Mouse (Mus musculus) heart, embryonic 10.5 days (tissue): ENCODE results near the gene Eml4. TPM values are rescaled to one million over a fixed set of nuclear protein-coding genes. Genes with fewer than 3 reads are reported as not detected.

Source experiments
- DNase-seq: peaks from one replicate; pipeline ENCODE4 v3.0.0-alpha.2; 2017; ENCODE audit warnings: low spot score
- H3K27ac ChIP-seq: fragments of 300-500 bp; sonication (generic); 2 replicates; pipeline ENCODE4 v1.5.1; 2016; ENCODE audit warnings: mild to moderate bottlenecking
- H3K27me3 ChIP-seq: fragments of 300-500 bp; sonication (generic); 2 replicates; pipeline ENCODE4 v1.6.1; 2016; ENCODE audit warnings: mild to moderate bottlenecking; ENCODE audit not compliant: poor library complexity, insufficient read depth, severe bottlenecking
- H3K36me3 ChIP-seq: fragments of 300-500 bp; sonication (generic); 2 replicates; pipeline ENCODE4 v1.6.1; 2016; ENCODE audit warnings: mild to moderate bottlenecking, moderate library complexity
- H3K4me1 ChIP-seq: fragments of 300-500 bp; sonication (generic); 2 replicates; pipeline ENCODE4 v1.6.1; 2016; ENCODE audit warnings: mild to moderate bottlenecking
- H3K4me3 ChIP-seq: fragments of 300-500 bp; sonication (generic); 2 replicates; pipeline ENCODE4 v1.5.1; 2016; ENCODE audit warnings: mild to moderate bottlenecking, moderate library complexity
- H3K9me3 ChIP-seq: fragments of 300-500 bp; sonication (generic); 2 replicates; pipeline ENCODE4 v1.6.1; 2016; ENCODE audit warnings: mild to moderate bottlenecking, moderate library complexity
- whole genome bisulfite sequencing: fragments of 180-500 bp; shearing (Covaris S2); methylation state at CpG from one replicate; pipeline ENCODE4 v1.1.7; 2016; 5-methylcytosine and 5-hydroxymethylcytosine counted together
- polyA plus RNA-seq: library from polyadenylated mRNA; unstranded; fragments of >200 nt; fragmentation: Nextera tagmentation; extraction: Ambion mirVana; gene quantifications from 2 replicates; pipeline ENCODE4 v1.2.1, GENCODE M21; 2016

Gene Eml4
- polyA plus RNA-seq, 1 experiment from 2014 or later, result 37.3 TPM

GRCm38 (mm10) chr17:83443406-83443805, 92.7 kb downstream of the Eml4 start:
- Histone ChIP-seq H3K4me1 (no peaks in the 10 kb centered on the region; the same call in 1 of the 2 replicates), H3K4me3 (no peak overlapping the region), H3K9me3 (no peaks in the 10 kb centered on the region), H3K27ac (no peak overlapping the region), H3K27me3 (no peaks in the 10 kb centered on the region), H3K36me3 (peaks cover 43% of the 10 kb centered on the region)
- WGBS, result 92% methylated on average over 4 of the region's 4 CpGs
- no peak for DNase-seq

GRCm38 (mm10) chr17:83449583-83449982, 98.9 kb downstream of the Eml4 start:
- no peak for DNase-seq
- WGBS, result 78% methylated on average over 2 of the region's 2 CpGs
- peaks cover 81% of the 10 kb centered on the region for H3K36me3 ChIP-seq
- H3K4me3 ChIP-seq, result no peak overlapping the region
- no peaks in the 10 kb centered on the region for H3K4me1 ChIP-seq
- H3K27ac ChIP-seq, result no peak overlapping the region
- H3K9me3 ChIP-seq, result no peaks in the 10 kb centered on the region
- no peaks in the 10 kb centered on the region for H3K27me3 ChIP-seq

GRCm38 (mm10) chr17:83451367-83451766, 100.6 kb downstream of the Eml4 start:
- no peak for DNase-seq
- Histone ChIP-seq H3K27ac (no peak overlapping the region), H3K9me3 (no peaks in the 10 kb centered on the region), H3K36me3 (peaks cover 84% of the 10 kb centered on the region), H3K4me1 (no peaks in the 10 kb centered on the region), H3K27me3 (no peaks in the 10 kb centered on the region), H3K4me3 (no peak overlapping the region)
- 84% methylated on average over 8 of the region's 8 CpGs for WGBS

GRCm38 (mm10) chr17:83451796-83452195, 101.1 kb downstream of the Eml4 start:
- Histone ChIP-seq H3K36me3 (peaks cover 84% of the 10 kb centered on the region), H3K27me3 (no peaks in the 10 kb centered on the region)

GRCm38 (mm10) chr17:83452451-83452850, 101.7 kb downstream of the Eml4 start:
- H3K4me1 ChIP-seq, result no peaks in the 10 kb centered on the region
- H3K9me3 ChIP-seq, result no peaks in the 10 kb centered on the region
- no peak overlapping the region for H3K27ac ChIP-seq
- 96% methylated on average over 8 of the region's 8 CpGs for WGBS
- DNase-seq, result no peak
- peaks cover 86% of the 10 kb centered on the region for H3K36me3 ChIP-seq
- no peak overlapping the region for H3K4me3 ChIP-seq
- no peaks in the 10 kb centered on the region for H3K27me3 ChIP-seq

More at GRCm38 (mm10) chr17:83451796-83452195, 101.1 kb downstream of the Eml4 start:
- Histone ChIP-seq H3K27ac (no peak overlapping the region), H3K4me1 (no peaks in the 10 kb centered on the region), H3K4me3 (no peak overlapping the region), H3K9me3 (no peaks in the 10 kb centered on the region)
- WGBS, result 93% methylated on average over 3 of the region's 3 CpGs
- no peak for DNase-seq

- Histone ChIP-seq H3K36me3 (peaks cover 92% of the 10 kb centered on the region), H3K4me3 (no peak overlapping the region), H3K4me1 (no peaks in the 10 kb centered on the region), H3K9me3 (no peaks in the 10 kb centered on the region), H3K27me3 (no peaks in the 10 kb centered on the region), H3K27ac (no peak overlapping the region)
- DNase-seq, result no peak
- 87% methylated on average over 5 of the region's 5 CpGs for WGBS
These were observed 102.9 kb downstream of the Eml4 start for GRCm38 (mm10) chr17:83453587-83453986.

- no peaks in the 10 kb centered on the region for H3K4me1 ChIP-seq
- H3K4me3 ChIP-seq, result no peak overlapping the region
- WGBS, result 85% methylated on average over 1 of the region's 1 CpGs
- peaks cover 84% of the 10 kb centered on the region for H3K36me3 ChIP-seq
- no peak overlapping the region for H3K27ac ChIP-seq
- no peaks in the 10 kb centered on the region for H3K27me3 ChIP-seq
- DNase-seq, result no peak
- no peaks in the 10 kb centered on the region for H3K9me3 ChIP-seq
These were observed 106.5 kb downstream of the Eml4 start for GRCm38 (mm10) chr17:83457271-83457670.

GRCm38 (mm10) chr17:83465969-83466368, 115.2 kb downstream of the Eml4 start:
- H3K27me3 ChIP-seq, result no peaks in the 10 kb centered on the region
- peaks cover 78% of the 10 kb centered on the region for H3K36me3 ChIP-seq
- no peaks in the 10 kb centered on the region for H3K4me1 ChIP-seq
- no peak overlapping the region for H3K4me3 ChIP-seq
- no peaks in the 10 kb centered on the region for H3K9me3 ChIP-seq
- no peak overlapping the region for H3K27ac ChIP-seq
- WGBS, result 91% methylated on average over 5 of the region's 5 CpGs
- no peak for DNase-seq

GRCm38 (mm10) chr17:83466697-83467251, 116.0 kb downstream of the Eml4 start:
- WGBS, result 78% methylated on average over 6 of the region's 6 CpGs
- DNase-seq, result no peak

GRCm38 (mm10) chr17:83469586-83469985, 118.9 kb downstream of the Eml4 start:
- no peaks in the 10 kb centered on the region for H3K27me3 ChIP-seq
- H3K27ac ChIP-seq, result no peak overlapping the region
- H3K36me3 ChIP-seq, result peaks cover 74% of the 10 kb centered on the region
- no peak for DNase-seq
- WGBS, result 99% methylated on average over 2 of the region's 2 CpGs
- H3K4me1 ChIP-seq, result no peaks in the 10 kb centered on the region
- no peaks in the 10 kb centered on the region for H3K9me3 ChIP-seq
- no peak overlapping the region for H3K4me3 ChIP-seq

More at GRCm38 (mm10) chr17:83466697-83467251, 116.0 kb downstream of the Eml4 start:
- H3K36me3 ChIP-seq, result peaks cover 71% of the 10 kb centered on the region
- H3K4me1 ChIP-seq, result no peaks in the 10 kb centered on the region
- no peak overlapping the region for H3K27ac ChIP-seq
- no peak overlapping the region for H3K4me3 ChIP-seq
- no peaks in the 10 kb centered on the region for H3K27me3 ChIP-seq
- no peaks in the 10 kb centered on the region for H3K9me3 ChIP-seq

GRCm38 (mm10) chr17:83477089-83477488, 126.4 kb downstream of the Eml4 start:
- WGBS, result 94% methylated on average over 12 of the region's 12 CpGs
- peaks cover 92% of the 10 kb centered on the region for H3K36me3 ChIP-seq
- no peak overlapping the region for H3K27ac ChIP-seq
- H3K27me3 ChIP-seq, result no peaks in the 10 kb centered on the region
- no peaks in the 10 kb centered on the region for H3K9me3 ChIP-seq
- H3K4me1 ChIP-seq, result no peaks in the 10 kb centered on the region
- no peak overlapping the region for H3K4me3 ChIP-seq
- DNase-seq, result no peak

GRCm38 (mm10) chr17:83481551-83481950, 130.8 kb downstream of the Eml4 start:
- H3K4me3 ChIP-seq, result no peak overlapping the region
- H3K9me3 ChIP-seq, result no peaks in the 10 kb centered on the region
- H3K4me1 ChIP-seq, result no peaks in the 10 kb centered on the region
- peaks cover 55% of the 10 kb centered on the region for H3K36me3 ChIP-seq
- no peaks in the 10 kb centered on the region for H3K27me3 ChIP-seq
- WGBS, result 86% methylated on average over 7 of the region's 7 CpGs
- H3K27ac ChIP-seq, result no peak overlapping the region
- DNase-seq, result no peak

- H3K27ac ChIP-seq, result no peak overlapping the region
- H3K27me3 ChIP-seq, result no peaks in the 10 kb centered on the region
- H3K36me3 ChIP-seq, result peaks cover 41% of the 10 kb centered on the region
- no peak overlapping the region for H3K4me3 ChIP-seq
- no peaks in the 10 kb centered on the region for H3K4me1 ChIP-seq
- 91% methylated on average over 7 of the region's 7 CpGs for WGBS
- H3K9me3 ChIP-seq, result no peaks in the 10 kb centered on the region
- no peak for DNase-seq
These were observed 132.2 kb downstream of the Eml4 start for GRCm38 (mm10) chr17:83482817-83483536.
